Mouse (Mus musculus) stomach, embryonic 14.5 days (tissue): ENCODE results near the gene Gm38394. TPM values are rescaled to one million over a fixed set of nuclear protein-coding genes. Genes with fewer than 3 reads are reported as not detected.

Experiments used
- ATAC-seq: fragments of 200-750 bp; cut with Nextera tagmentation; 2 replicates; pipeline ENCODE4 v1.8.0; 2017; ENCODE audit warnings: low read depth, moderate TSS enrichment; ENCODE audit not compliant: insufficient number of reproducible peaks, insufficient read depth, low FRiP score
- H3K27ac ChIP-seq: fragments of 300-500 bp; sonication (generic); 2 replicates; pipeline ENCODE4 v1.5.1; 2014; ENCODE audit warnings: mild to moderate bottlenecking, low read length, moderate library complexity, mixed read lengths
- H3K27me3 ChIP-seq: fragments of 300-500 bp; sonication (generic); 2 replicates; pipeline ENCODE4 v1.6.1; 2014; ENCODE audit warnings: low read length, control low read depth, mixed read lengths; ENCODE audit not compliant: control insufficient read depth, insufficient read depth
- H3K36me3 ChIP-seq: fragments of 300-500 bp; sonication (generic); 2 replicates; pipeline ENCODE4 v1.6.1; 2014; ENCODE audit warnings: mild to moderate bottlenecking, control low read depth, low read length, moderate library complexity, mixed read lengths; ENCODE audit not compliant: control insufficient read depth, insufficient read depth
- H3K4me1 ChIP-seq: fragments of 300-500 bp; sonication (generic); 2 replicates; pipeline ENCODE4 v1.6.1; 2014; ENCODE audit warnings: low read length, control low read depth, mixed read lengths; ENCODE audit not compliant: control insufficient read depth, insufficient read depth
- H3K4me2 ChIP-seq: fragments of 300-500 bp; sonication (generic); replicated peaks from 2 replicates; pipeline ENCODE4 v1.6.1; 2014; ENCODE audit warnings: low read depth, low read length, control low read depth
- H3K4me3 ChIP-seq: fragments of 300-500 bp; sonication (generic); 2 replicates; pipeline ENCODE4 v1.5.1; 2014; ENCODE audit warnings: low read depth, low read length, control low read depth
- H3K9ac ChIP-seq: fragments of 300-500 bp; sonication (generic); replicated peaks from 2 replicates; pipeline ENCODE4 v1.6.1; 2014; ENCODE audit warnings: low read depth, mild to moderate bottlenecking, control low read depth, low read length, moderate library complexity, mixed read lengths
- H3K9me3 ChIP-seq: fragments of 300-500 bp; sonication (generic); 2 replicates; pipeline ENCODE4 v1.6.1; 2016; ENCODE audit warnings: low read depth, low read length, control low read depth; ENCODE audit not compliant: control insufficient read depth
- WGBS: fragments of 180-500 bp; shearing (Covaris S2); extraction: QIAGEN DNeasy Blood & Tissue Kit; methylation state at CpG from one replicate; pipeline ENCODE4 v1.1.7; 2014; 5-methylcytosine and 5-hydroxymethylcytosine counted together
- polyA plus RNA-seq: library from polyadenylated mRNA; unstranded; fragments of >200 nt; fragmentation: Nextera tagmentation; extraction: Ambion mirVana; gene quantifications from 2 replicates; pipeline ENCODE4 v1.2.1, GENCODE M21; 2014

Gene Gm38394
- polyA plus RNA-seq, 1 experiment from 2014 or later: 18.2 TPM

DNA sequence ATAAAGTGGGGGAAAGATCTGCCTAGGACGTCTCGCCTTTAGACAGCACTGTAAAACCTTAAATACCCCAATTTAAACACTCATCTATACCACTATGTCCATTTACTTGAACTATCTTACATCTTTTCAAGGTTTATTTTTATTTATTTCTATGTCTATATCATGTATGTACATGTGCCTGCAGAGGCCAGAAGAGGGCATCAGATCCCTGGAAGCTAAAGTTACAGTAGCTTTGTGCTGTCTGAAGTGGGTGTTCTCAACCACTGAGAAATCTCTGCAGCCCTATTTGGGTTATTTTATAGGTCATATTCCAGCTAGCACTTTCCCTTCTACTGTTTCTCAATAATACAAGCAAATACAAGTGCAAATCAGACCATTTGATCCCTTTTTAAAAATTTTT is 28.9 kb downstream of the Gm38394 start:
- WGBS: 84% methylated on average over 2 of the region's 2 CpGs
- Histone ChIP-seq H3K27me3 (no peaks in the 10 kb centered on the region), H3K4me1 (no peaks in the 10 kb centered on the region), H3K9me3 (no peaks in the 10 kb centered on the region), H3K9ac (no peak overlapping the region), H3K36me3 (peaks cover 84% of the 10 kb centered on the region), H3K4me2 (no peak overlapping the region), H3K4me3 (no peak overlapping the region), H3K27ac (no peak overlapping the region)
- ATAC-seq: no peak

DNA sequence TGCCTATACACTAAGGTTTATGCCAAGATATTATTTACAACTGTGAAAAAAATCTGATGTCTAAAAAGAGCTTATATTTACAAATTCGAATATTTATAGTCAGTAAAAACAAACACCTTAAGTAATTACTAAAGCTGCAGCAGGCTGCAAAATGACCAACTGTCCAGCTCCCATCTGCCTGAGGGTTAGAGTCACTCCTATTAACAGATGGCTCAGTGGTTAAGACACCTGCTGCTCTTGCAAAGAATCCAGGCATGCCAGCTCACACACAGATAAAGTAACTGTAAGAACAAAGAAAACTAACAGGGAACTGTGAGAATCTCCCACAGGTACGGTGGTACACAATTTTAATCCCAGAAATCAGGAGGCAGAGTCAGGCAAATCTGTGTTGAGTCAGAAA is 36.1 kb downstream of the Gm38394 start:
- WGBS: 75% methylated on average over 2 of the region's 2 CpGs
- no peak for ATAC-seq
- Histone ChIP-seq H3K9me3 (no peaks in the 10 kb centered on the region), H3K36me3 (peaks cover 73% of the 10 kb centered on the region), H3K27me3 (no peaks in the 10 kb centered on the region), H3K4me1 (no peaks in the 10 kb centered on the region), H3K4me2 (no peak overlapping the region), H3K4me3 (no peak overlapping the region), H3K27ac (no peak overlapping the region), H3K9ac (no peak overlapping the region)

DNA sequence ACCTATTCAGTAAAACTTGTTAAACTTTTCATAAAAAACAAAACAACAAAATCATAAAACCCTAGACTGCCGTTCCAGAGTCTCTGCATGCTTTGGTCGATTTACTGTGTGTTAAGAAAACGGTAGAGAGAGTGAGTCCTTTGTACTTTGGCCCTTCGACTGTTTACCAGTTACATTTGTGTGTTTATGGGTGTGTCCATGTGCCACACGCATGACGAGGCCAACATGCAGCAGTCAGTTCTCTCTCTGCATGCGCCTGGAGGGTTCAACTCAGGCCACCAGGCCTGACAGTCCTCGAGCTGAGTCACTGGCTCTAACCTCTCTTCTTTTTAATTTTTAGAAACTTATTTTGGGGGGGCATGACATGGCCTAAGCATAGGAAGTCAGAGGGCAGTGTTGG is 42.8 kb downstream of the Gm38394 start:
- H3K4me3 ChIP-seq: no peak overlapping the region
- ATAC-seq: no peak
- no peaks in the 10 kb centered on the region for H3K4me1 ChIP-seq
- no peaks in the 10 kb centered on the region for H3K27me3 ChIP-seq
- peaks cover 47% of the 10 kb centered on the region for H3K36me3 ChIP-seq
- H3K9ac ChIP-seq: no peak overlapping the region
- no peaks in the 10 kb centered on the region for H3K9me3 ChIP-seq
- H3K27ac ChIP-seq: no peak overlapping the region
- no peak overlapping the region for H3K4me2 ChIP-seq
- 71% methylated on average over 8 of the region's 8 CpGs for WGBS

DNA sequence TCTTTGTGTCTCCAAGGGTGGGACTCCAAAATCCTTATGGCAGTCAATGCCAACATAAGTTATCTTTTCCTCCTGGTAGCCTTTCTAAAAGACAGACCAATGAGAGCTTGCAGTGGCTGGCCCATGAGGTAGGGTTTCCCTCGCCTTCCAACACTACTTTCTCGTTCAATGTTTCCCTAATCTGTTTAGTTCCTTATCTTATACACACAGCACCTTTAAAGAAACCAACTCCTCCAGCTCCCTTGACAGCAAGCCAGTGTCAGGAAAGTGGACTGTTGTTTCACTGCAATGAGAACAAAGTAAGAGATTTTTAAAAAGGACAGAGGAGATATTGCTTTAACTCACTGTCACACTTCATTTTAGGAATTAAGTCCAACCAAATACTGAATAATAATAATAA is 43.2 kb downstream of the Gm38394 start:
- Histone ChIP-seq H3K36me3 (peaks cover 43% of the 10 kb centered on the region), H3K9ac (no peak overlapping the region), H3K27ac (no peak overlapping the region), H3K4me2 (no peak overlapping the region), H3K4me3 (no peak overlapping the region), H3K27me3 (no peaks in the 10 kb centered on the region), H3K4me1 (no peaks in the 10 kb centered on the region), H3K9me3 (no peaks in the 10 kb centered on the region)
- 44% methylated on average over 2 of the region's 2 CpGs for WGBS
- no peak for ATAC-seq

DNA sequence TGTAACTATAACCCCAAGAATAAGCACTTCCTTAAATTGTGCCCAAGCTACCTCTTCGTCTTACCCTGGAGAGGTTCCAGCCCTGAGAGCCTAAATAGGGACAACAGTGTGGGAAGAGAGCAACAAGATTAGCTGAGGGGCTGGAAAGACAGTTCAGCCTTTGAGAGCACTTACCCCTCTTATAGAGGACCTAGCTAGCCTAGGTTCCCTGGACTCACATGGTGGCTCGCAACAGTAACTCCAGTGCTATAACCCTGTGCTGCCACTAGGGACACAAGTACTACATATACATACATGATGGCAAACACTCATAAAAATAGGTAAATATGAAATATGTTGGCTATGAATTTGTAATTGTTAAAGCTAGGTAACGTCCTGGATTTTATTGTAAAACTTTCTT is 47.3 kb downstream of the Gm38394 start:
- no peak overlapping the region for H3K4me2 ChIP-seq

DNA sequence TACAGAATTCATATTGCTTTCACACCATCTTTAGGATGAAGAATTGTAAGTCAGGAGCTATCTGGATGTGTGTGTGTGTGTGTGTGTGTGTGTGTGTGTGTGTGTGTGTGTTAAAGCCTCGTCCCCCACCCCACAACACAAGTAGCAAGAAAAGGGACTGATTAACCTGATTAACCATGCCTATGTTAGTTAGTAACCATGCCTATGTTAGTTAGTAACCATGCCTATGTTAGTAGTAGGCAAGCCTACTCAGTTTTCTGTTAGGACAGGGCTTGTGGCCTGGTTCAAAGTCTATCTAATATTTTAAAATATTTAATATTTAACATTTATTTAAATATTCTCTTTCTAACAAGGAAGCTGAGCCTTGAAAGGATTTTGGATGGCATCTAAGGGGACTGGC is 49.7 kb downstream of the Gm38394 start:
- Histone ChIP-seq H3K27ac (no peak overlapping the region), H3K9me3 (no peaks in the 10 kb centered on the region), H3K36me3 (peaks cover 16% of the 10 kb centered on the region), H3K4me2 (no peak overlapping the region), H3K27me3 (no peaks in the 10 kb centered on the region), H3K4me3 (no peak overlapping the region), H3K4me1 (0 out of 2 replicates have a peak, but pooled peaks cover 2% of the 10 kb centered on the region), H3K9ac (no peak overlapping the region)
- WGBS: 91% methylated on average over 1 of the region's 1 CpGs
- ATAC-seq: no peak

More for the DNA sequence above, 47.3 kb downstream of the Gm38394 start:
- Histone ChIP-seq H3K36me3 (peaks cover 16% of the 10 kb centered on the region; the same call in 1 of the 2 replicates), H3K4me1 (no peaks in the 10 kb centered on the region), H3K27ac (no peak overlapping the region), H3K4me3 (no peak overlapping the region), H3K9me3 (no peaks in the 10 kb centered on the region), H3K9ac (no peak overlapping the region), H3K27me3 (no peaks in the 10 kb centered on the region)
- WGBS: 77% methylated on average over 3 of the region's 3 CpGs
- ATAC-seq: no peak

DNA sequence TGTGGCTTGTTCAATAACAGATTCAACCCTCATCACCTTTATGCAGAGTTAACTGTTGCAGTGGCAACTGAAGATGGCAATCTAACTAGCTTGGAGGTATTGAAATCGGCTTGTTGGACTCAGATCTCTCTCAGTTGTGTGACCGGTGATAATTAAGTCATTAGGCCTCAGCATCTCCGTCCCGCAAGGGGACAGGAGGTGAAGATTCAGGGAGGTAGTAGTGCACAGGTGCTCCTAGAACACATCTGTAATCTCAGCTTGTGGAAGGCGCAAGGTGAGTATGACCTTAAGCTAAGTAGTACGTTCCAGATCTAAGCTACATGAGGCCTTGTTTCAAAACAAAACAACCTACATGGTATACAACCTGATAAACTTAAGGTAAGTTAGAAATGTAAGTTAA is 50.5 kb downstream of the Gm38394 start:
- 56% methylated on average over 6 of the region's 6 CpGs for WGBS
- Histone ChIP-seq H3K27ac (no peak overlapping the region), H3K9me3 (no peaks in the 10 kb centered on the region), H3K4me3 (no peak overlapping the region), H3K4me2 (0 out of 2 replicates have a peak overlapping the region, but pooled peaks have one; percentile 10), H3K36me3 (peaks cover 23% of the 10 kb centered on the region), H3K27me3 (no peaks in the 10 kb centered on the region), H3K9ac (no peak overlapping the region), H3K4me1 (0 out of 2 replicates have a peak, but pooled peaks cover 2% of the 10 kb centered on the region)
- no peak for ATAC-seq

DNA sequence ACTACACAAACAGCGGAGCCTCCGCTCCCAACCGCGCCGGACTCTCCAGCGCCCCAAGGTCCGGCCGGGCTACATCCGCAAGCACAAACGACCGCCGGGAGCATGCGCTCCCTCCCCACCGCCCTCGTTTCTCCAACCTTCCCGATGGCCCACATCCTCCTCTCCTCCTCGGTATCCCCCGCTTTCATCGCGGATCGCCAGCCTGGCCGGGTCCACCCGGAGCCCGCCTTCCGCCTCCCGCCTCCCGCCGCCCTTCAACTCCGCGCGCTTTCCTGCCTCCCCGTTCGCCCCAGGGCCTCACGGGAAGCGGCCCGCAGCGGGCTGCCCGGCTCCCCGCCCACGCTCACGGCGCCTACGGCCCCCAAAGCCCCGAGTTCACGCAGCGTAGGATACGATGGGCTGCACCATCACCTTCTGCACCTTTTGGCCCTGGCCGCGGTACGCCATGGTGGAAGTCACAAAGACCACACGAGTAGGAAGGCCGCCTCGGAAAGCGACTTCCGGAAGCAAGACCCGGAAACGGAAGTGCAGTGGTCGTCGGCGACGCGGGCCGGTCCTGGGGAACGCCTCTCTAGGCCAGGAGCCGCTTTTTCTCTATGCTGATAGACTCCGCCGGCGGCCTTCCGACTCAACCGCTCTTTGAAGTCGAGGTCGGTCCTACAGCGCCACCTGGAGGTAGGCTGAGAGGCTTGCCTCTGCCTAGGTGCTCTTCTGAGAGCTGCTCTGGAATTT is 51.2 kb downstream of the Gm38394 start, which contains the start of gene Snrpe:
TSS of gene Snrpe (minus strand) at position 521 of the 732 bp plus-strand sequence.
- H3K4me2 ChIP-seq: peak within 1 kb of the TSS; percentile 52
- H3K36me3 ChIP-seq: peaks cover 30% of the 10 kb centered on the region
- peak; percentile 98 for ATAC-seq
- no peaks in the 10 kb centered on the region for H3K27me3 ChIP-seq
- H3K9me3 ChIP-seq: no peaks in the 10 kb centered on the region
- peak within 1 kb of the TSS; percentile 77 for H3K4me3 ChIP-seq
- H3K27ac ChIP-seq: peak within 1 kb of the TSS; percentile 91
- H3K4me1 ChIP-seq: 0 out of 2 replicates have a peak, but pooled peaks cover 2% of the 10 kb centered on the region
- H3K9ac ChIP-seq: peak within 1 kb of the TSS; percentile 88
- WGBS: under 1% methylated on average over 72 of the region's 73 CpGs
